Mouse (Mus musculus) myocyte (in vitro differentiated cells): ENCODE measurements around the gene Camta1. TPM values are rescaled to one million over a fixed set of nuclear protein-coding genes. Genes with fewer than 3 reads are reported as not detected.

Experiments
- H3K27me3 ChIP-seq: one replicate; pipeline ENCODE4 v1.6.1; 2011; ENCODE audit not compliant: control insufficient read depth, insufficient read depth, insufficient read length
- H3K36me3 ChIP-seq: one replicate; pipeline ENCODE4 v1.6.1; 2011; ENCODE audit not compliant: control insufficient read depth, insufficient read depth
- H3K4me2 ChIP-seq: one replicate; pipeline ENCODE4 v1.6.1; 2011; ENCODE audit warnings: low read depth, control low read depth
- H3K4me3 ChIP-seq: one replicate; pipeline ENCODE4 v1.5.1; 2011; ENCODE audit warnings: mild to moderate bottlenecking, control low read depth, moderate library complexity
- H3K79me2 ChIP-seq: one replicate; pipeline ENCODE4 v1.6.1; 2011; ENCODE audit not compliant: control insufficient read depth, insufficient read depth
- H3ac ChIP-seq: one replicate; pipeline ENCODE4 v1.6.1; 2011; ENCODE audit not compliant: control insufficient read depth, insufficient read length
- CEBPB ChIP-seq: IDR thresholded peaks from 2 replicates; pipeline ENCODE4 v1.6.1; 2011; ENCODE audit warnings: mild to moderate bottlenecking, moderate library complexity; ENCODE audit not compliant: poor library complexity, insufficient read depth, severe bottlenecking
- E2F4 ChIP-seq: IDR thresholded peaks from one replicate; pipeline ENCODE4 v1.6.1; 2011; ENCODE audit warnings: mild to moderate bottlenecking, control low read depth, moderate library complexity; ENCODE audit not compliant: insufficient read depth
- MAX ChIP-seq: IDR thresholded peaks from one replicate; pipeline ENCODE4 v1.6.1; 2011; ENCODE audit warnings: low read depth, mild to moderate bottlenecking, control low read depth
- MYOD1 ChIP-seq, 3 experiments: IDR thresholded peaks; one replicate each; pipeline ENCODE4 v1.6.1; 2011; ENCODE audit warnings: control low read depth in 2 of 3, low read depth in 2 of 3, mild to moderate bottlenecking in 2 of 3, moderate library complexity in 1 of 3; ENCODE audit not compliant: insufficient read length in 2 of 3, control insufficient read depth in 1 of 3
- MYOG ChIP-seq, 3 experiments: IDR thresholded peaks; one replicate each; pipeline ENCODE4 v1.6.1; 2011; ENCODE audit warnings: control low read depth in 2 of 3, low read depth in 2 of 3, mild to moderate bottlenecking in 2 of 3; ENCODE audit not compliant: insufficient read length in 2 of 3, control insufficient read depth in 1 of 3, insufficient read depth in 1 of 3
- POLR2A ChIP-seq: IDR thresholded peaks from one replicate; pipeline ENCODE4 v1.6.1; 2011; ENCODE audit warnings: low read depth, mild to moderate bottlenecking, control low read depth, moderate library complexity; ENCODE audit not compliant: insufficient read length
- POLR2AphosphoS2 ChIP-seq: IDR thresholded peaks from one replicate; pipeline ENCODE4 v1.6.1; 2011; ENCODE audit warnings: low read depth, control low read depth; ENCODE audit not compliant: insufficient read length
- REST ChIP-seq: IDR thresholded peaks from one replicate; pipeline ENCODE4 v1.6.1; 2011; ENCODE audit warnings: mild to moderate bottlenecking, control low read depth, moderate library complexity; ENCODE audit not compliant: insufficient read depth, insufficient read length
- SRF ChIP-seq: IDR thresholded peaks from one replicate; pipeline ENCODE4 v1.6.1; 2011; ENCODE audit warnings: low read depth; ENCODE audit not compliant: control insufficient read depth, insufficient read length
- TCF12 ChIP-seq: IDR thresholded peaks from one replicate; pipeline ENCODE4 v1.6.1; 2011; ENCODE audit warnings: mild to moderate bottlenecking, control low read depth; ENCODE audit not compliant: poor library complexity, insufficient read depth, severe bottlenecking
- TCF3 ChIP-seq: IDR thresholded peaks from one replicate; pipeline ENCODE4 v1.6.1; 2011; ENCODE audit warnings: low read depth, control low read depth; ENCODE audit not compliant: insufficient read length
- USF1 ChIP-seq: IDR thresholded peaks from one replicate; pipeline ENCODE4 v1.6.1; 2011; ENCODE audit warnings: low read depth, mild to moderate bottlenecking, control low read depth, moderate library complexity
- polyA plus RNA-seq: library from polyadenylated mRNA; unstranded; fragments of >200 nt; fragmentation: generic; extraction: Trizol; gene quantifications from one replicate; pipeline ENCODE4 v1.2.1, GENCODE M21; 2012; ENCODE audit warnings: missing spikeins

Camta1 gene
- polyA plus RNA-seq, 1 experiment: 40.6 TPM

GRCm38 (mm10) chr4:150901651-150902050 lies 960.0 kb downstream of the Camta1 start:
- H3K79me2 ChIP-seq: no peaks in the 10 kb centered on the region
- no peak overlapping the region for H3K4me2 ChIP-seq
- H3K4me3 ChIP-seq: no peak overlapping the region
- no peaks in the 10 kb centered on the region for H3K27me3 ChIP-seq
- no peak overlapping the region for H3ac ChIP-seq
- peaks cover 4% of the 10 kb centered on the region for H3K36me3 ChIP-seq
- no peak for TF ChIP-seq MYOD1 (IDR thresholded peaks at IDR 0.05; ENCODE audit: control insufficient read depth in 1 of 3, insufficient read length in 2 of 3, low read depth in 2 of 3)
- no peak for TF ChIP-seq REST
- no peak for TF ChIP-seq CEBPB
- TF ChIP-seq POLR2AphosphoS2: no peak
- TF ChIP-seq POLR2A: no peak
- TF ChIP-seq E2F4: no peak
- no peak for TF ChIP-seq USF1
- TF ChIP-seq MYOG (IDR thresholded peaks at IDR 0.05; ENCODE audit: control insufficient read depth in 1 of 3, insufficient read depth in 1 of 3, insufficient read length in 2 of 3, low read depth in 2 of 3): no peak
- TF ChIP-seq MAX: no peak
- no peak for TF ChIP-seq SRF
- TF ChIP-seq TCF12: no peak

GRCm38 (mm10) chr4:150900486-150900885 lies 961.2 kb downstream of the Camta1 start:
- H3K27me3 ChIP-seq: no peaks in the 10 kb centered on the region
- no peak overlapping the region for H3K4me3 ChIP-seq
- H3K36me3 ChIP-seq: peaks cover 4% of the 10 kb centered on the region
- no peaks in the 10 kb centered on the region for H3K79me2 ChIP-seq
- TF ChIP-seq POLR2A (no peak), SRF (no peak), MYOD1 (IDR thresholded peaks at IDR 0.05; ENCODE audit: control insufficient read depth in 1 of 3, insufficient read length in 2 of 3, low read depth in 2 of 3) (no peak), POLR2AphosphoS2 (no peak), USF1 (no peak), CEBPB (no peak), E2F4 (no peak), MAX (no peak), MYOG (IDR thresholded peaks at IDR 0.05; ENCODE audit: control insufficient read depth in 1 of 3, insufficient read depth in 1 of 3, insufficient read length in 2 of 3, low read depth in 2 of 3) (no peak), TCF3 (no peak), TCF12 (no peak), REST (no peak)
- H3ac ChIP-seq: no peak overlapping the region
- no peak overlapping the region for H3K4me2 ChIP-seq

- no peak overlapping the region for H3K4me3 ChIP-seq
Measured at GRCm38 (mm10) chr4:150898716-150899365, 962.8 kb downstream of the Camta1 start.

GRCm38 (mm10) chr4:150896896-150897624 lies 964.6 kb downstream of the Camta1 start:
- no peak overlapping the region for H3K4me3 ChIP-seq

More at GRCm38 (mm10) chr4:150898716-150899365, 962.8 kb downstream of the Camta1 start:
- H3K27me3 ChIP-seq: no peaks in the 10 kb centered on the region
- peaks cover 4% of the 10 kb centered on the region for H3K36me3 ChIP-seq
- H3K79me2 ChIP-seq: no peaks in the 10 kb centered on the region
- TF ChIP-seq POLR2A: no peak
- TF ChIP-seq MYOD1 (IDR thresholded peaks at IDR 0.05; ENCODE audit: control insufficient read depth in 1 of 3, insufficient read length in 2 of 3, low read depth in 2 of 3): no peak
- no peak for TF ChIP-seq MAX
- TF ChIP-seq TCF12: no peak
- TF ChIP-seq USF1: no peak
- TF ChIP-seq MYOG (IDR thresholded peaks at IDR 0.05; ENCODE audit: control insufficient read depth in 1 of 3, insufficient read depth in 1 of 3, insufficient read length in 2 of 3, low read depth in 2 of 3): no peak
- no peak for TF ChIP-seq E2F4
- TF ChIP-seq CEBPB: no peak
- no peak for TF ChIP-seq TCF3
- no peak for TF ChIP-seq SRF
- no peak for TF ChIP-seq REST
- no peak for TF ChIP-seq POLR2AphosphoS2
- H3K4me2 ChIP-seq: no peak overlapping the region
- H3ac ChIP-seq: no peak overlapping the region

More at GRCm38 (mm10) chr4:150896896-150897624, 964.6 kb downstream of the Camta1 start:
- Histone ChIP-seq H3K27me3 (no peaks in the 10 kb centered on the region), H3K79me2 (no peaks in the 10 kb centered on the region), H3ac (no peak overlapping the region), H3K4me2 (no peak overlapping the region), H3K36me3 (peaks cover 4% of the 10 kb centered on the region)
- no peak for TF ChIP-seq USF1
- TF ChIP-seq POLR2AphosphoS2: no peak
- TF ChIP-seq SRF: no peak
- TF ChIP-seq TCF3: no peak
- TF ChIP-seq TCF12: no peak
- TF ChIP-seq MYOG (IDR thresholded peaks at IDR 0.05; ENCODE audit: control insufficient read depth in 1 of 3, insufficient read depth in 1 of 3, insufficient read length in 2 of 3, low read depth in 2 of 3): no peak
- TF ChIP-seq MYOD1 (IDR thresholded peaks at IDR 0.05; ENCODE audit: control insufficient read depth in 1 of 3, insufficient read length in 2 of 3, low read depth in 2 of 3): no peak
- TF ChIP-seq MAX: no peak
- no peak for TF ChIP-seq E2F4
- no peak for TF ChIP-seq REST
- TF ChIP-seq CEBPB: no peak
